Mouse (Mus musculus) heart, embryonic 10.5 days (tissue): ENCODE data around the gene Abcc9. TPM values are rescaled to one million over a fixed set of nuclear protein-coding genes. Genes with fewer than 3 reads are reported as not detected.

Experiments
- DNase-seq: peaks from one replicate; pipeline ENCODE4 v3.0.0-alpha.2; 2017; ENCODE audit warnings: low spot score
- H3K27ac ChIP-seq: fragments of 300-500 bp; sonication (generic); 2 replicates; pipeline ENCODE4 v1.5.1; 2016; ENCODE audit warnings: mild to moderate bottlenecking
- H3K27me3 ChIP-seq: fragments of 300-500 bp; sonication (generic); 2 replicates; pipeline ENCODE4 v1.6.1; 2016; ENCODE audit warnings: mild to moderate bottlenecking; ENCODE audit not compliant: poor library complexity, insufficient read depth, severe bottlenecking
- H3K36me3 ChIP-seq: fragments of 300-500 bp; sonication (generic); 2 replicates; pipeline ENCODE4 v1.6.1; 2016; ENCODE audit warnings: mild to moderate bottlenecking, moderate library complexity
- H3K4me1 ChIP-seq: fragments of 300-500 bp; sonication (generic); 2 replicates; pipeline ENCODE4 v1.6.1; 2016; ENCODE audit warnings: mild to moderate bottlenecking
- H3K4me3 ChIP-seq: fragments of 300-500 bp; sonication (generic); 2 replicates; pipeline ENCODE4 v1.5.1; 2016; ENCODE audit warnings: mild to moderate bottlenecking, moderate library complexity
- H3K9me3 ChIP-seq: fragments of 300-500 bp; sonication (generic); 2 replicates; pipeline ENCODE4 v1.6.1; 2016; ENCODE audit warnings: mild to moderate bottlenecking, moderate library complexity
- WGBS: fragments of 180-500 bp; shearing (Covaris S2); methylation state at CpG from one replicate; pipeline ENCODE4 v1.1.7; 2016; 5-methylcytosine and 5-hydroxymethylcytosine counted together
- polyA plus RNA-seq: library from polyadenylated mRNA; unstranded; fragments of >200 nt; fragmentation: Nextera tagmentation; extraction: Ambion mirVana; gene quantifications from 2 replicates; pipeline ENCODE4 v1.2.1, GENCODE M21; 2016

Gene Abcc9
- polyA plus RNA-seq, 1 experiment from 2014 or later, result 11.2 TPM

DNA sequence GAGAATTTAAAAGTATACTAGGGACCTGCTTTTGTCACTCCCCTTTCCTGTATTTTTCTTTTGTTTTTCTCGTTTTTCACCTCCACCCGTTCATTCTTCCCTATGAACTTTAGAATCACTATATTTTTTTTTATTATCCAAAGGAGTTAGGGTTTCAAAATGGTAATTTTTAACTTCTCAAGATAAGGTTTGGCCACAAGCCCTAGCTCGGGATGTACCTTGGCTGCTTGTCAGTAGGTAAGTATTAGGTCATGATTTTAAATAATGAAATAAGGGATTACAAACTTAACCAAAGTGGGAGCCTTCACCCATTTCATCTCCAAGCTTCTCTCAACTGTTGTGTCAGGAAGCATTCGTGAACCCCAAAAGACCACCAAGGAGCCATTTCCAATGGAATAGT, 23.9 kb upstream of the Abcc9 start:
- 77% methylated on average over 4 of the region's 4 CpGs for WGBS
- Histone ChIP-seq H3K27ac (no peak overlapping the region), H3K4me1 (no peaks in the 10 kb centered on the region), H3K4me3 (no peak overlapping the region), H3K27me3 (no peaks in the 10 kb centered on the region), H3K9me3 (0 out of 2 replicates have a peak, but pooled peaks cover 4% of the 10 kb centered on the region), H3K36me3 (0 out of 2 replicates have a peak, but pooled peaks cover 2% of the 10 kb centered on the region)
- DNase-seq, result no peak

DNA sequence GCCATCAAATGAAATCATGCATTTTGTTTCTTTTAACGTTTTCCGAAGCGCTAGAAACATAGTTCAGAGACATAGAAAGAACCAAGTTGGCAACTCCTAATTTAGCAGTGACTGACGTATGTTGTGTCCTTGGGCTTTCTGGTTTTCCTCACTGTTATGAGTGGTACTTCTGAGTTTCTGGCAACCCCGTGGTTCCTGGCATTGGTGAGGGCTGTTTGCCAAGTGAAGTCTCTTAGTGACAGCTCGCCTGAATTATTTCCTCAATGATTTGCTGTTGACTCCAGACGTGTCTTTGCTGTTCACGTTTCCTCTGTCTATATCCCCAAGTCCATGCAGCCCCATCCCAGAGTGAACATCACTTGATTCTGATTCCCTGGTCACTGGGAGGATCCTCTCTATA, 19.6 kb upstream of the Abcc9 start:
- Histone ChIP-seq H3K4me3 (no peak overlapping the region), H3K36me3 (0 out of 2 replicates have a peak, but pooled peaks cover 2% of the 10 kb centered on the region), H3K4me1 (no peaks in the 10 kb centered on the region), H3K27me3 (no peaks in the 10 kb centered on the region), H3K27ac (no peak overlapping the region), H3K9me3 (0 out of 2 replicates have a peak, but pooled peaks cover 4% of the 10 kb centered on the region)
- no peak for DNase-seq
- 83% methylated on average over 8 of the region's 8 CpGs for WGBS

DNA sequence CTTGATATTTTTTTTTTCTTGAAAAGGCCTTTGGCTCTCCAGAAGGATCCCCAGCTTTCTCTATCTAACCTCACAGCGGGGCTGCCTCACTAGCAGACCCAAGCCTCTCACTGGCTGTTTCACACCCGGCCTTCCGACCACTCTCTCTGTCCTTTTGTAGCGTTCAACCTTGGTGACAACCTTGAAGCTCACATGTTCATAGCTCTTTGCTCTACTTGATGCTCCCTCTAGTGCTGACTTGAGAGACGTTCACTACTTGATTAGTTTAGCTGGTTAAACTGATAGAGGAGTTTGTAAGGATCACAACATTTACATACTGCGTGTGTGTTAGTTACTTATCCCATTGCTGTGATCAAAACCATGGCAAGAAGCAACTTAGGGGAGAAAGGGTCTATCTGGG, 18.5 kb upstream of the Abcc9 start:
- H3K27ac ChIP-seq, result peak overlapping the region; percentile 52; the same call in 1 of the 2 replicates
- no peak overlapping the region for H3K4me3 ChIP-seq
- H3K4me1 ChIP-seq, result no peaks in the 10 kb centered on the region
- no peak for DNase-seq
- no peaks in the 10 kb centered on the region for H3K27me3 ChIP-seq
- 55% methylated on average over 6 of the region's 6 CpGs for WGBS
- 0 out of 2 replicates have a peak, but pooled peaks cover 4% of the 10 kb centered on the region for H3K9me3 ChIP-seq
- 0 out of 2 replicates have a peak, but pooled peaks cover 2% of the 10 kb centered on the region for H3K36me3 ChIP-seq

DNA sequence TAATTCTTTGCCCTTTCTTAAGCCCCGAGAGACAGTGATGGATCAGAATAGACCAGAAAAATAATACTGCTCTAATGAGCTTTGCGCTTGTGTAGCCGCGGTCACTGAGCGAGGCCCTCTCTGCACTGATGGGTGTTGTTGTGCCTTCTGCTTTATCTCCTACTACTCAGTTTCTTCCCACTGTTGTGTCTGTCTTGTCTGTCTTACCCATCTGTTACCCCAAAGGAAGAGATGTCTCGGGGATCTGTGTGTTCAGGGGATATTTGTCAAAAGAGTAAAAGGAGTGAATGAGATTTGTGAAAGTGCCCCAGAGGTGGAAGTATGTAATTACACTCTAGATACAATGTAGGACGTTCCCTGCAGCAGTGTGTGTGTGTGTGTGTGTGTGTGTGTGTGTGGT, 16.1 kb upstream of the Abcc9 start:
- no peak for DNase-seq
- WGBS, result 77% methylated on average over 7 of the region's 7 CpGs
- no peaks in the 10 kb centered on the region for H3K27me3 ChIP-seq
- H3K4me3 ChIP-seq, result no peak overlapping the region
- 0 out of 2 replicates have a peak, but pooled peaks cover 2% of the 10 kb centered on the region for H3K36me3 ChIP-seq
- H3K4me1 ChIP-seq, result no peaks in the 10 kb centered on the region
- 0 out of 2 replicates have a peak, but pooled peaks cover 4% of the 10 kb centered on the region for H3K9me3 ChIP-seq
- no peak overlapping the region for H3K27ac ChIP-seq

DNA sequence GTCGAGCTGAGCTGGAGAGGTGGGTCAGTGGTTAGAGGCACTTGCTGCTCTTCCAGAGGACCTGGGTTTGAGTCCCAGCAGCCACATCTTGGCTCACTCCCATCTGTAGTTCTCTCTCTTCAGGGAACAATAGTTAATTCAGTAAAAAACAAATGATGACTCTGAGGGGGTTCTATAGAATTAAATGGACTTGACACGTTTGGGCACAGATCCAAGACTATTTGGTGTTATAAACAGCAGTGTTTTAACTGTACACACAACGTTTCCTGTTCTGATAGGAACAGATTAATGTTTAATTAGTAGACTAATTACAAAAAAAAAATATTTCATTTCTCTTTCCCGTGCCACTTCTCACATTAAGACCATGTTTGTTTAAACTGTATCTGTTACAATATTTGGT, 15.1 kb upstream of the Abcc9 start:
- no peak overlapping the region for H3K4me3 ChIP-seq
- no peaks in the 10 kb centered on the region for H3K36me3 ChIP-seq
- H3K27ac ChIP-seq, result no peak overlapping the region
- no peaks in the 10 kb centered on the region for H3K9me3 ChIP-seq
- no peaks in the 10 kb centered on the region for H3K27me3 ChIP-seq
- DNase-seq, result no peak
- WGBS, result 83% methylated on average over 4 of the region's 4 CpGs
- H3K4me1 ChIP-seq, result no peaks in the 10 kb centered on the region; the same call in 1 of the 2 replicates

DNA sequence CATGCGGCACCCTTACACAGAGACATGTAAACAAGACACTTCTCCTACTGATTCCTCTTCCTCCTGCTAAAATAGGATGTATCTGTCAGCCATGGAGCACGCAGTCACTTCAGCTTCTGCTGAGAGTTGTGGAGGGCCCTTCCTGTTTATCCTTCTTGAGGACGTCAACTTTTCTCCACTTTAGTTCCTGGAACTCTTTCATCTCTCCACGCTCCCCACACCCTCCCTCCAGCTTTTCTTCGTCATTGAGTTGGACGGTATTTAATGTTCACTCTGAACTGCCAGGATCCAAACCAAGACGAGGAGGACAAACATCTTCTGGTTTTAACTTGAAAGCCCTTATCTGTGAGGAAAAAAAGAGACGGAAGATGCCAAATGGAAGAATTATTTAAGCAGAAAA, 12.9 kb upstream of the Abcc9 start:
- H3K4me3 ChIP-seq, result no peak overlapping the region
- no peaks in the 10 kb centered on the region for H3K9me3 ChIP-seq
- H3K27me3 ChIP-seq, result no peaks in the 10 kb centered on the region
- DNase-seq, result no peak
- no peaks in the 10 kb centered on the region for H3K36me3 ChIP-seq
- no peak overlapping the region for H3K27ac ChIP-seq
- 62% methylated on average over 8 of the region's 8 CpGs for WGBS
- no peaks in the 10 kb centered on the region; the same call in 1 of the 2 replicates for H3K4me1 ChIP-seq

DNA sequence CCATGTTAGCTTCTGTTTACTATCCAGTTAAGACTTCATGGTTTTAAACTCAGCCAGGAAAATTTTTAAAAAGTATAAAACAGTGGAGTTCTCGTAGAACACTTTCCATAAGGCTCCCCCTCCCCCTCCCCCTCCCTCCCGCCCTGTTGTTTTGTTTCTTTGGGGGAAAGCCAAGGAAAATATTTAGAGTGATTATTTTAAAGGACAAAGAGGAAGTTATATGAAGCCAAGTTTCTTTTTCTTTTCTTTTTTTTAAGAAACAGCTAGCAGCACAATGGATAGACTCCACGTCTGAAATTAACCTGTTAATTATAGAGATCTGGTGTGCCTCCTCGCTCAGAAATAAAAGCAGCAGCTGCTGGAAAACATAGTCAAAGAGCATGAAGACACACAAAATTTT, 9.0 kb upstream of the Abcc9 start:
- 0 out of 2 replicates have a peak overlapping the region, but pooled peaks have one; percentile 36 for H3K27ac ChIP-seq
- no peaks in the 10 kb centered on the region; the same call in 1 of the 2 replicates for H3K4me1 ChIP-seq
- no peak for DNase-seq
- WGBS, result 57% methylated on average over 4 of the region's 4 CpGs
- no peaks in the 10 kb centered on the region for H3K36me3 ChIP-seq
- H3K27me3 ChIP-seq, result no peaks in the 10 kb centered on the region
- peaks cover 3% of the 10 kb centered on the region; the same call in 1 of the 2 replicates for H3K9me3 ChIP-seq
- no peak overlapping the region for H3K4me3 ChIP-seq

DNA sequence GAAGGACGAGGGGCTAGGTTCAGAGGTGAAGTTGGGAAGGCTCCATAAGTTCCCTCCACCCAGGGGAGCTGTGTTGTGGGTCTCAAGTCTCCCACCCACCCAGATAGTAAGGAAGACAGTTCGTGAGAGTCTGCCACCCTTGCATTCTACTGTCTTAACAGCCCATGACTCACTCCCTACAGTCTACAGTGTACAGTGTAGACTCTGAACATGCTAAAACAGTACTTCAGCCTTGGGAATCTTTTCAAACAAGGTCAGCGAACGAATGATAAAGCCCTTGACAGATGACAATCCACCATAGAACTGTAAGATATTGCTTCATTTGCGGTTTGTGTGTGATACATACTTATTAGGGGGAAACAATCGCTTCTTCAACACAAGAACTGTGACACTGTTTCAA, 8.6 kb upstream of the Abcc9 start:
- DNase-seq, result no peak
- H3K4me1 ChIP-seq, result no peaks in the 10 kb centered on the region; the same call in 1 of the 2 replicates
- H3K4me3 ChIP-seq, result no peak overlapping the region
- H3K27ac ChIP-seq, result no peak overlapping the region
- H3K9me3 ChIP-seq, result peaks cover 3% of the 10 kb centered on the region; the same call in 1 of the 2 replicates
- WGBS, result 74% methylated on average over 6 of the region's 6 CpGs
- H3K27me3 ChIP-seq, result no peaks in the 10 kb centered on the region
- H3K36me3 ChIP-seq, result no peaks in the 10 kb centered on the region

DNA sequence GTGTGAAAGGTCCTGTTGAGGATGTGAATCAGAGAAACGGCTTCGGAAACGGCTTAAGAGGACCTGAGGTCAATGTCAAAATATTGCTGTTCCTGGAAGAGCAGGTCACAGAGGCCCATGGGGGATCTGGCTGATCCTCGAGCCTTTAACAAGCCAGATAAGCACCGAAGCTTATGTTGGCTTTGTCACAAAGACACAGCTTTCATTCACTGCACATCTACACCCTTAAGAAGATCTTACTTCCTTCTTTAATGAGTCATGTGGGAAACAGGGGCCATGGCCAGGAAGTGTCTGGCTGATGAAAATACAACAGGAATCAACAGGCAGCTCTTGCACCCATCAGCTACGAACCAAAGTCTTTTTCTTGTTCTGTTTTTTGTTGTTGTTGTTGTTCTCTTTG, 6.3 kb upstream of the Abcc9 start:
- peaks cover 4% of the 10 kb centered on the region; the same call in 1 of the 2 replicates for H3K4me1 ChIP-seq
- 64% methylated on average over 6 of the region's 6 CpGs for WGBS

DNA sequence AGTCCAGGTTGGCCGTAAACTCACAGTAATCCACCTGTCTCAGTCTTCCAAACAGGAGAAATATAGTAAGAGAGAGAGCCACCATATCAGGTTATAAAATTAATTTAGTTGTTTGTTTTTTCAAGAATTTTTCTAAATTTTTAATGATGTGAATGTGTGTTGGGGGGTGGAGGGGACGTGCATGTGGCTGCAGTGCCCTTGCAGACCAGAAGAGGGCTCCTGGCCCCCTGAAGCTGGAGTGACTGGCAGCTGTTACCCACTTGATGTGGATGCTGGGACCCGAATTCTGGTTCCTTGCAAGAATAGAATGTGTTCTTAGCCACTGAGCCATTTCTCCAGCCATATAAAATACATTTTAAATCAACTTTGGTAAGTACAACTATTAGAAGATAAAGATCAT, 4.6 kb upstream of the Abcc9 start:
- 85% methylated on average over 3 of the region's 3 CpGs for WGBS
- Histone ChIP-seq H3K4me3 (no peak overlapping the region), H3K27me3 (no peaks in the 10 kb centered on the region), H3K27ac (no peak overlapping the region), H3K9me3 (peaks cover 3% of the 10 kb centered on the region; the same call in 1 of the 2 replicates), H3K4me1 (peaks cover 11% of the 10 kb centered on the region), H3K36me3 (no peaks in the 10 kb centered on the region)
- no peak for DNase-seq

More for the DNA sequence above, 6.3 kb upstream of the Abcc9 start:
- H3K9me3 ChIP-seq, result peaks cover 3% of the 10 kb centered on the region; the same call in 1 of the 2 replicates
- H3K4me3 ChIP-seq, result no peak overlapping the region
- H3K36me3 ChIP-seq, result no peaks in the 10 kb centered on the region
- H3K27ac ChIP-seq, result no peak overlapping the region
- H3K27me3 ChIP-seq, result no peaks in the 10 kb centered on the region
- no peak for DNase-seq

DNA sequence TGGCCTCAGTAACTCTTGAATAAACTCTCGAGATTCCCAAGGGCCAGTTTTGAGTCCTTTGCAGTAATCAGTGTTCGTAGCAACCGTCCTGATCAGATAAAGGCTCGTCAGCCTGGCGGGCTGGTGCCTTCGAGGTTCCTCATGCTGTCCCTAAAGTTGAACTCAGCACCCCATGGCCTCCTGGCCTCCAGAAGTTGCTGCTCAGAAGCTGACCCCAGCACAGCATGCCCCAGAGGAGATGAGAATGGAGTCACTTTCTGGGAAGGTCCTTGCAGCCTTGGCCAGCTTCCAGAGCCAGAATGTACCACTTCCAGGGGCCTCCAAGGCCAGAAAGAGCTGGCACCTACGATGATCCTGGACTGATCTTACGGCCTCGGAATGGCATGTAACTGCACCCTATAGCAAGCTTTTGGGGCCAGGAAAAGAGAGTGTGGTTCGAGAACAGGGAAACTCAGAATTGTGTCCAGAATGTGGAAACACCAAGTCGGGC, 1.4 kb upstream of the Abcc9 start:
- no peaks in the 10 kb centered on the region for H3K9me3 ChIP-seq
- DNase-seq, result no peak
- peak overlapping the region; percentile 53; the same call in 1 of the 2 replicates for H3K27ac ChIP-seq
- no peaks in the 10 kb centered on the region; the same call in 1 of the 2 replicates for H3K27me3 ChIP-seq
- peaks cover 31% of the 10 kb centered on the region for H3K4me1 ChIP-seq
- H3K4me3 ChIP-seq, result no peak overlapping the region
- no peaks in the 10 kb centered on the region for H3K36me3 ChIP-seq
- 52% methylated on average over 11 of the region's 11 CpGs for WGBS

DNA sequence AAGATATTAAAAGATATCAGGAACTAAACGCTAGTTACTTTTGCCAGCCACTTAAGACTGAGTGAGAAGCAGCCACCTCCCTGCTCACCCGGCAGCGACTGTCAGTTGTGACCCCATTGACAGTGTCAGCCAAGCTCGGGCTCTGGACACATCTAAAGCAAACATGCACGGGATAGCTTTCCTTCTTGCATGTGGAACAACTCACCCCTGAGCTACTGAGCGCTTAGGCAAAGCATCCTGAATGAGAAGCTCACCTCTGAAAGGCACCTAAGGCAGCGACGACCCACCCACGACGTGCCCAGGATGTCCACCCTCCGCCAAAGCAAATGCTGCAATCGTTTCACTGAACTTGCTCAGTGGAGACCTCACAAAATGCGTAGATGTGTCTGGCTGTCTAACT, 954 bp downstream of the Abcc9 start:
- H3K4me3 ChIP-seq, result peak overlapping the region; percentile 66
- H3K27ac ChIP-seq, result peak overlapping the region; percentile 82
- WGBS, result 56% methylated on average over 13 of the region's 13 CpGs
- H3K36me3 ChIP-seq, result peaks cover 11% of the 10 kb centered on the region; the same call in 1 of the 2 replicates
- no peaks in the 10 kb centered on the region; the same call in 1 of the 2 replicates for H3K27me3 ChIP-seq
- DNase-seq, result no peak
- no peaks in the 10 kb centered on the region for H3K9me3 ChIP-seq
- H3K4me1 ChIP-seq, result peaks cover 35% of the 10 kb centered on the region

DNA sequence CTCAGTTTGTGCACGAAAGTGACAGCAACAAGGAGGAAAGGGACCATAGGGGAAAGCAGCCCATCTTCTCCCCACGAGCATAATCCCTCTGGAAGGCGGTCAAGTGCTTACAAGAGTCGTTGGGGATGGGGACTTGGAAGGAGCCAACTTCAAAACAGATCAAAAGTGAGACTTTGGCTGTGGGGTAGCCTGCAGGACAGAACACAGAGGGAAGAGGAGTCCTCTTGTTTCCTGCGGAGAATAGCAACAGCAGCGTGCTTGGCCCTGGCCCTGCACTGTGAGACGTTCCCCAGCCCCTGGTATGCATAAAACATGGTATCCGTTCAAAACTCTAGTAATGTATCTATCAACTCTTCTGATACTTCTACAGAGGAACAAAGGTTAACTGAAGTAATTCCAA, 1.4 kb downstream of the Abcc9 start:
- no peak for DNase-seq
- Histone ChIP-seq H3K4me1 (peaks cover 35% of the 10 kb centered on the region), H3K9me3 (no peaks in the 10 kb centered on the region), H3K27me3 (no peaks in the 10 kb centered on the region; the same call in 1 of the 2 replicates), H3K27ac (peak overlapping the region; percentile 82), H3K4me3 (peak overlapping the region; percentile 66), H3K36me3 (peaks cover 11% of the 10 kb centered on the region; the same call in 1 of the 2 replicates)
- 40% methylated on average over 8 of the region's 8 CpGs for WGBS
